Mouse (Mus musculus) frontal cortex, postnatal 14 days (tissue): ENCODE results near the gene Mex3a.
A peak's percentile ranks its signal among the peaks of the same experiment; 100 is the strongest.
"Not testable (repeated sequence)": the region's sequence is repeated elsewhere in the genome, so short reads cannot be mapped to it uniquely, and the experiment has no call there.

ENCODE experiments used
- DNase-seq, 2 experiments: peaks; one replicate each; pipeline ENCODE4 v3.0.0; 2022; ENCODE audit warnings: low spot score in 2 of 2

The Mex3a gene

GRCm38 (mm10) chr3:88569093-88569492 is 36.9 kb downstream of the Mex3a start:
- DNase-seq, result no peak

- no peak for DNase-seq
Measured at GRCm38 (mm10) chr3:88569694-88570093, 37.5 kb downstream of the Mex3a start.

- DNase-seq, result no peak
Measured at GRCm38 (mm10) chr3:88570341-88570740, 38.1 kb downstream of the Mex3a start.

- DNase-seq, result no peak
Measured at GRCm38 (mm10) chr3:88571856-88572255, 39.7 kb downstream of the Mex3a start.

GRCm38 (mm10) chr3:88572835-88573234 is 40.6 kb downstream of the Mex3a start:
- no peak for DNase-seq

GRCm38 (mm10) chr3:88573810-88574209 is 41.6 kb downstream of the Mex3a start:
- DNase-seq, result no peak

GRCm38 (mm10) chr3:88575540-88575939 is 43.3 kb downstream of the Mex3a start, which contains the start of gene Ssr2:
Ssr2 (plus strand) TSS chr3:88575876.
- DNase-seq, result no peak

DNA sequence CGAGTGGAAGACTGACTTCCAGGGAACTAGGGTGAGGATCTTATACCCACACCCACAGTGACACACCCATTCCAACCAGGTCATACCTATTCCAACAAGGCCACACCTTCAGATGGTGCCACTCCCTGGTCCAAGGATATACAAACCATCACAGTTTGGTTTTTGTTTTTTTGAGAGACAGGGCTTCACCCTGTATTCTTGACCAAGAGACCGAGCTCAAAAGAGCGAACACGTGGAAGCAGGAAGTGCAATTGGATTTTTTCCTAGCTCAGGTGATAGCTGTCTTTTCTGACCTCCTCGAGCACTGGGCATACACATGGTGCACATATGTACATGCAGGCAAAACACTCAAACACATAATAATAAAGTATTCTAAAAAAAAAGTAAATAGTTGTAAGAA is 45.7 kb downstream of the Mex3a start:
- not testable (repeated sequence) for DNase-seq

DNA sequence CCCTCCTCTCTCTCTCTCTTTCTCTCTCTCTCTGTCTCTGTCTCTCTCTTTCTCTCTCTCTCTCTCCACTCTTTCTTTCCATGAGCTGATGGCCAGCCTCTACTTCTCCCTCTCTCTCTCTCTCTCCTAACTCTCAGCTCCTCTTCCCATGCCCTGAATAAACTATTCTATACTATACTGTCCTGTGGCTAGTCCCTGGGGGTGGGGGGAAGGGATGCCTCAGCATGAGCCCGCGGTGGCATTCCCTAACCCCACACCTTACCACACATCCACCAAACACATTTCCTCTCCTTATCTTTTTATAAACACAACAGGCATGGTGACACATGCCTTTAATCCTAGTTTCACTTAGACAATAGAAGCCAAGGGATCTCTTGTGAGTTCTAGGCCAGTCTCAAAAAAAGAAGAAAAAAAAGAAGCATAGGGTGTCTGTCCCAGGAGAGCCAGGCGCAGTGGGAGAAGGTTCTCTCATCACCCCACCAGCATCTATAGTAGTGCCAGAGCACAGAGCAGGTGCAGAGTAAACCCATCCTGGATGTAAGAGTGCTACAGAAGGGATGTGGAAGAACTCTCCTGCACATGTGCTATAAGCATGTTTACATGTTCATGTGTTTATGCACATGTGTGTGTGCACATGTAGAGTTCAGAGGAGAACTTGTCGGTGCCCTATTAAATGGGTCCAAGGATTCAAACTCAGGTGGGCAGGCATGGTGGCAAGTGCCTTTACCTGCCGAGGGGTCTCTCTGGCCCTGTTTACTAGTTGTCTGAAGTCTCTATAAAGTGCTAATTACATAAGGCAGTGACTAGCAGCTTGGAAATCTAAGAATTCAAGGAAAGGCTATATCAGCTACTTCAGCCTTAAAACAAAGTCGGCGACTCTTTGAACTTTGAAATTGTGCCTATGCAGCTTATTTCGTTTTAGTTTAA is 46.6 kb downstream of the Mex3a start:
- DNase-seq, result no peak

DNA sequence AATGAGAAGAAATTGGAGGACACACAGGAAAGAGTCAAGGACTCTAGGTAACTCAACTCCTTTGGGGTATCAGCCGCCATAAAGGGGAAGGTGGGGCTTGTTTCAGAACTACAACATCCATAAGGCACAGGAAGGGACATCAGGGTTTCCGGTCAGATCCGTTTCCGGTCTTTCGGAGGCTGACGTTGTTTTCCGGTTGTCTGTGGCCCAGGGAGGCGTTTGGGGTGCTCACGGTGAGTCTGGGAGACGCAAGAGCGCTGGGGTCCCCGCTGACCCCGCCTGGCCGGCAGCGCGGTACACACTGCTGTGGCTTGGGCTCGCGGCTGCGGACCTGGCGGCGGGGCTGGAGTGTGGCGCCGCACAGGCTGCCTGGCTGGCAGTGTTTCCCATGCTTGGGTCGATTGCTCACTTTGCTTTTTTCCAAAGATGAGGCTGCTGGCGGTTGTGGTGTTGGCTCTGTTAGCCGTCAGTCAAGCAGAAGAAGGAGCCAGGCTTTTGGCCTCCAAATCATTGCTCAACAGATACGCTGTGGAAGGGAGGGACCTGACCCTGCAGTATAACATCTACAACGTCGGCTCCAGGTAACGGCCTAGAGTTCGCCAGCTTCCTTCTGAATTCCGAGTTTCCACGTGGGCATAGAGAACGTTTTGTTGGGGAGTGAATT is 47.4 kb downstream of the Mex3a start:
- DNase-seq, result peak; percentile 64 to 67

DNA sequence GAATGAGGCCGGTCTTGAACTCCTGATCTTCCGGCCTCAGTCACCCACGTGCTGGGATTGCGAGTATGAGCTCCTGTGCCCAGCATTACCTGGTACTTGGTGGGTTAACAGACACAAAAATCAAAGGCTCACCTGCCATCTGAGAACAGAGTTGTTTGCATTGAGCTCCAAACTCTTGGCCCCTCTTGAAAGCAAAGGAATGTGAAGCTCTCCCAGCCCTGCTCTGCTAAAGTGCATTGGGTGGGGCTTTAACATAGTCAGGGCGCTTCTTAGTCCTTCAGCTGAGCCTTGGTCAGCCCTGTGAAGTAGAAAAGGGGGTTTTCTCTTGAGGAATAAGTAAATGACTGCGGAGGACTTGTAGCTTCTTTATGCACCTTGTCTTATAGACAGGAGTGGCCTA is 53.6 kb downstream of the Mex3a start:
- no peak for DNase-seq

DNA sequence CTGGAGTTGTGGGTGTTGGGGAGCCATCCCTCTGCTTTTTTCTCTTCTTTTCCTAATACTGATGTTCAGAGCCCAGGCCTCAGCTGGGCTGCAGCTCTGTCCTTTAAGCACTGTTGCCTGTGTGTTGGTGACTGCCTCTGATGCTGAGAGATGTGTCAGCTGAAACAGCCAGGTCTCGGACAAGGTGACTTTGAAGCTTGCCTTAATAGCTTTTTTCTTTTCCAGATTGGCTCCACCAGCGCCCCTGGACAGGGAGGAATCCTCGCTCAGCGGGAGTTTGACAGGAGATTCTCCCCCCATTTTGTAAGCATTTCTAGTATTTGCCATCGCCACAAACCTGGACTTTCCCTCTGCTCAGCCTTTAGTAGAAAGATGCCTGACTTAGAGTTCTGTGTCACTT is 54.4 kb downstream of the Mex3a start:
- no peak for DNase-seq

DNA sequence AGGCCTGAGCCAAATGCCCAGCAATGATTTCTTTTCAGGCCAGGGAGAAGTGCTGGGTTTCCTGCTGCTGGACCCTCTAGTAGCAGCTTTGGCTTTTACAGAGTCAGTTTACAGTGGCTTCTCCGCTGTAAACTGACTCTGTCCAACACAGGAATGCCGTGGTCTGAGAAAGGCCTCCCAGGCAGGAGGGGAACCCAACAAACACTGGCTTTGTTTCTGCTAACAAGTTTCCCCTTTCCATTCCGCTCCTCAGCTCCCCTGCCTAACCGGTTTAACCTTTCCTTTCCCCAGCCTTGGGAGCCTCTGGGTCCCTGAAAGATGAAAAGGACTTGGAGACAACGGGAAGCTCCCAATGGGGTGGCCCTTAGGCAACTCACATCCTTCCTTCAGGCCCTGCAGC is 58.1 kb downstream of the Mex3a start:
- DNase-seq, result no peak
